Mouse (Mus musculus) urinary bladder, postnatal 25 days (tissue): ENCODE measurements at regions not wholly inside any gene's neighbourhood (a gene's known extent, or its start where the extent isn't known, plus 50 kb on each side); places are given as distances from the start of the nearest gene placed in this dataset.

ENCODE experiments used
- DNase-seq: peaks from one replicate; pipeline ENCODE4 v3.0.0; 2022; ENCODE audit warnings: low spot score

DNA sequence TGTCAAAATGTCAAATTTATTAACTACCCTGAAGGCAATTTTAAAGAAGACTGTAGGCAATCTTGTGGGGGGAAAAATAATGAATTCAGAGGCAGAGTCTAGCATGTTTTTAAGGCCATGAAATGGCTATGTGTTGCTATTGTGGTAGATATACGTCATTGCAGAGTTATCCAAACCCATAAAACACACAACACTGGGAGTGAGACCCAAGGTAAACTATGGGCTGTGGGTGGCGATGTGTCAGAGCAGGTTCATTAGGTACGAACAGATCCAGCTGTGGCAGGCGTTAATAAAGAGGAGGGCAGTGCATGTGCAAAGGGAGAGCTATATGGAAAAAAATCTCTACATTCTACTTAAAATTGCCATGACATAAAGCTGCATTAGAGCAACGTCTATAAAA lies 189.4 kb upstream of the Btg1 start:
- DNase-seq = no peak

DNA sequence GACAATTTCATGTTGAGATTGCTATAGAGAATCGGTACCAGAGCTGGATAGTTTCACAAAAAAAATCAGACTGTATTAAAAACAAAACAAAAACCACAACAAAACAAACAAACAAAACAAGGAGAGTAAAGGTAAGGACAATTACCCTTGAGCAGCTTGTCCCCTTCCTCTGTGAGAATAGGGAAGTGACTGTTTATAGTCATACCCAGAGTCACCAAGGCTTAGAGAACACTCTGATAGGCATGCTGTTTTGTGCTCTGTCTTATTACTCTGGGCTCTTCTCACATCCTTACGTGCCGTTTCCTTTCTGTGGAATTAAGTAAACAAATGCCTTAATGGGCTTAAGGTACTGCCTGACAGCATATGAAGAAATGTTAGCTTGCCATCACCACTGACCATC lies 186.7 kb upstream of the Btg1 start:
- DNase-seq = no peak

DNA sequence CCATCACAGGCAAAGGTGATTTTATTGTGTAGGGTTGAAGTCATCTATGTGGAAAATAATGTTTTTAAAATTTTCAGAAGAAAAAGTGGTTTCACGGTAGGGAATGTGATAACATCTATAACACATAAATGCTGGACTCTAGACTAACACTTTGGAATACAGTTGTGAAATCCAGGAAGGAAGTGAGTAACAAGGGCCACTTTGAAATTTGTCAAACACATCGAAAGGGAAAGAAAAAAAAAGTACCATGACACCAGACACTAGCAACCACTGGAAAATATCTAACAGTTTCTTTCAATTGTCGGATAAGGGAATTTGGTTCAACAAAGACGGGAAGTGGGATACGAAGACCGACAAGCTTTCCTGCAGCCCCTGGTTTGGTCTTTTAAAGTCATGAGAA lies 181.7 kb upstream of the Btg1 start:
- no peak for DNase-seq

DNA sequence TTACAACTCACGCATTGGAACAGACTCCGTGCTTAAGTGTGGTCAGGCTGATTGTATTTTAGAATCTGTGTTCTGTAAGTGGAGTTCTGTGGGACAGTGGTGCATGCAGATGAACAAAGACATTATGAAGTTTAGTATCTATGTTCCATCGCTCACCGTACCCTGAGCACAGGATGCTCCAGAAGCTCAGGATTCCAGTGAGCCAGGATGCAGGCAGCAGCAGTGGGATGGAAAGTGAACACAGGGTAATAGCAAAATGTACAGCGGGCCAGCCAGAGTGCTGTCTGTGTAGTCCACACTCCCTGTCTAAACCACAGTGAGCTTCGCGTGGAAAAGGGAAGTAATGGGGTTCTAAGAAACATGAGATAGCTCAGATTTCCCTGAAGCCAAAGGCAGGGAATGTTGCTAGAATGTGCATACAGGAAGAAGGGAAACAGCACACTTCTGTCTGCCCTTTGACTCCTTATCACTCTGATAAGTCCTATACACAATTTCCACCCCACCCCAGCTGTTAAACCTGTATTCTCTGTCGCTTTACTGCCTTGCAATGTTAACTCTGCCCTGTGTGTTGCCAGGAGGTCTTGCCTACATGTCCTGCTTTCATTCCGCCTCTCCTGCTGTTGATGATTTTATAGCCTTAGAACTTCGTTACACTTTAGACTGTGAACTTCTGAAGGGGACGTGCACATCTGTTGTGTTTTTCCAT lies 178.3 kb upstream of the Btg1 start:
- no peak for DNase-seq

DNA sequence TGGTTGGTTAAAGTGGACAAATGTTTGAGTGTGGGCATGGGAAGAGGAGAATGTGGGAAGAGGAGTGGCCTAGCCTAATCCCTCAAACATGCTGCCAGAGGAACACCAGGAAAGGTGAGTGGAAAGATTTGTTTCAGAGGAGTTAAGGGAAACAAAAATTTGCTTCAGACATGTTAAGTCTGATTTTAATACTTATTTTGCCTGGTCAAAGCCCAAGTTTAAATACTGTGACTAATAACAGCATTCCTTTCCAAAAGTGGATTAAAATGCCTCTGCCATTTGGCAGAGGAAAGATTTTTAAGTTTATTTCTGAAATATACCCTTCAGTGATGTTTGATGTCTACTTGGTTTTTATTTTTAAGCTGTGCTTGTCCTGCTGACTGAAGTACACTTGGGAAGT lies 174.6 kb upstream of the Btg1 start:
- no peak for DNase-seq

DNA sequence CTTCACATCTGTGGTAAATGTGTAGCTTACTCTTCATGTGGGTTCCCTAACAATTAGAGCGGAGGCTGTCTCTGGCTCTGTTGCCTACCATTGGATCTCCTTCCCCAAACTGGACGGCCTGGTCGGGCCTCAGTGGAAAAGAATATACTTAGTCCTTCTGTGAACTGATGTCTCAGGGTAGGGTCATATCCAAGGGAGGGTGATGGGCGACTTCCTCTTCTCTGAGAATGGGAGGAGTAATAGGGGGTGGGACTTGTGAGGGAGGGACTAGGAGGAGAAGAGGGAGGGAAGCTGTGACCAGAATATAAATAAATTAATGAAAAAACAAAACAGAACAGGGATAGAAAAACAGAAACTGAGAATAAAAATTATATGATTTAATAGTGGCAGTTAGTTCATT lies 166.5 kb upstream of the Btg1 start:
- no peak for DNase-seq

DNA sequence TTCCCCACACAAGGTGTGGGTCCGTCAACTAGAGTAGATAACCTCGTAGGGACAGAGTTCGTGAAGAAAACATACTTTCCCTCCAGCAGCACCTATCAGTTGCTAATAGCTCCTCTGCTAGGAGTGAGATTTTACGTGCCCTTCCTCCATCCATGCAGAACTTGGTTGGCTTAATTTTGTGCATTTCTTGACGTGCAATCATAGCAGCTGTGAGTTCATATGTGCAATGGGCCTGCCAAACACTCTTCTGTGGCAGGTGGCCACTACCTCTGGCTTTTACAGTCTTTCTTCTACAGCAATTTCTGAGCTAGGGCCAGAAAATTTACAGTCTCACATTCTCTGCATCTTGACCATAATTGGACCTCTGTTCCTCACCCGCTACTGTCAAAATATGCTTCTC lies 161.9 kb upstream of the Btg1 start:
- no peak for DNase-seq

DNA sequence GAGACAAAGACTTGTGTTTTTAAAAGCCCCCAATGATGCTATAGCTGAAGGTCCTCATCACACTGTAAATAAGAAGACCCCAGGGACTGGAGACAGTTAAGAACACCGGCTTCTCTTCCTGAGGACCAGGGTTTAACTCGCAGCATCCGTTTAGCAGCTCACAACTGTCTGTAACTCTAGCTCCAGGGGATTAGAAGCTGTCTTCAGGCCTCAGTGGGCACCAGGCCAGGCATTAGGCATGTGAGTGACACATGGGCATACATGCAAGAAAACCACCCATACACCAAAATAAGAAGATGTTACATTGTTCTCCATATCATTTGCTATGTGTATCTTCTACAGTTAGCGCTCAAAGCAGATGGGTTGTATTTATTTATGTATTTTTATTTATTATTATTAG lies 158.3 kb upstream of the Btg1 start:
- no peak for DNase-seq

DNA sequence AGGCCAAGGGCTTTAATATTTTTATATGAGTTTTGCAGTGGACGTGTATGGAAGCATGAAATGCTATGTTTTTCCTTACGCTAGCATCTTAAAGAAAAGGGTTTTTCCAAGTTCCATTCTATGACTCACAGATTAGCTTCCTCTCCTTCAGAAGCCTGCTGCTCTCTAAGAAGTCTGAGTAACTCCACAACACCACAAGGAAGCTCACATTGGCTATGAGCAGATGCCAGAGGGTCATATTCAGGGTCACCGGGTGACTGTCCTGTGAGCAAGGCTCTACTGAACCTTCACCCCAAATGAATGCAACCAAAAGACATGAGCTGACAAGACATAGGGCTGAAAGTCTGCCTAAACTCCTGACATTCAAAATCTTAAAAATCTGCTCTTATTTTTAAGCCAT lies 157.6 kb upstream of the Btg1 start:
- no peak for DNase-seq

DNA sequence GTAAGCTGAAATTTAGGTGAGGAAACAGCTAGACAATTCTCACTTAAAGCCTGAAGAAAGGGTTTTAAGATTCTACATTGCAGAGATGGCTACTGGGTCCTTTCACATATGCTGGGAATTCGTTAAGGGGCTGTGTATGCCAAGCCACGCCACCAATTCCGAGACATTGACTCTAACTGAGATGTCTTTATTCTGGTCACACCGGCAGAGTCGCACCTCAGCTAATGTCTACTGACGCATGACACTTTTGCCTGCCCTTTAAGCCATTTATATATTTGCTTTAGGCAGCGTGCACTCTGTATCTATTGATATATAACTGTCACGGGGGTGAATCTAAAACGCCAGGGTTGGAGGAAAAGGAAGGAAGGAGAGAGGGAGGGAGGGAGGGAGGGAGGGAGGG lies 156.7 kb upstream of the Btg1 start:
- no peak for DNase-seq

DNA sequence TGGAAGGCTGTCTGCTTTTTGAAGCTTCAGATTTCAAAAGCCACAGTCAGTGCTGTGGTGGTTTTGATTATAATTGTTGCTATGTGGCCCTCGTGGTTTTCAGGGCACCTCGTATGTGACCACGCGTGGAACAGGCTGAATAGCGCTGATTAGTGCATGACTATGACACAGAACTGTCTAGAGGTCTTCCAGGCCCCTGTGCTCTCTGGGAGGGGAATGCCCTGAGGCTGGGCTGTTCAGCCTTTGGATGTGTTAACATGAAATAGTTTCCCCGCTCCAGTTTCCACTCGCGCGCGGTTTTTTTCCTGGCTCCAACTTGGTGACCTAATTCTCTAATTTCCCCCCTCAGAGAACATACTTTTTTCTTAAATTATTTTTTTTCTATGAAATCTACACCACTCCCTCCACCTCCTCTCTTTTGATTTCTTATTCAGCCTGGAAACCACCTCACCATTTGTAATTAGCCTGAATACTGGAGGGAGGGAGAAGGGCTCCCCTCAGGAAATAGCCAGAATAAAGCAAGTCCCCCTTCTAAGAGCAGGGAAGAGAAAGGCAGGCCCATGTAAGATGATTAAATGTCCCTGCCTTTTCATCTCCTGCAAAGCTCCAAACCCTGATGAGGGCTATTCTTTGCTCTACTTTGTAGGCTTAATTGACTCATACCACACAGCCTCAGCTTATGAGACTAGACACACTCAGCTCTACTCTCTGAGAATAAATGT lies 156.0 kb upstream of the Btg1 start:
- no peak for DNase-seq

DNA sequence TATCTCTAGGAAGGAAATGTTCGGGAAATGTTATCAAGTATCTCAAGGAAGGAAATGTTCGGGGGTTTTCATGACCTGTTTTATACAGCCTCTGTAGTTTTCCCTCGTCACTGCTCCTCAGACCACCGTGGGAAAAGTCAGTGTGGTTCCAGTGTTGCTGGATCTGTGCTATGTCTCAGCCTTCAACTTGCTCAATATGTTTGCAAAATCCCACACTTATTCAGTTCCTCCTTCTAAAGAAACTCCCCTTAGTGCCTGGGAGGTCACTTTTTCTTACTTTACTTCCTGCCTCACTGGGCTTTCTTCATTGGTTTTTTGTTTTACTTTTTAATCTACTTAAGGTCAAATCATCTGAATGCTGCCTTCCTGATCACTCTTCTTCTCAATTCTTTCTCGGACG lies 150.8 kb upstream of the Btg1 start:
- no peak for DNase-seq

DNA sequence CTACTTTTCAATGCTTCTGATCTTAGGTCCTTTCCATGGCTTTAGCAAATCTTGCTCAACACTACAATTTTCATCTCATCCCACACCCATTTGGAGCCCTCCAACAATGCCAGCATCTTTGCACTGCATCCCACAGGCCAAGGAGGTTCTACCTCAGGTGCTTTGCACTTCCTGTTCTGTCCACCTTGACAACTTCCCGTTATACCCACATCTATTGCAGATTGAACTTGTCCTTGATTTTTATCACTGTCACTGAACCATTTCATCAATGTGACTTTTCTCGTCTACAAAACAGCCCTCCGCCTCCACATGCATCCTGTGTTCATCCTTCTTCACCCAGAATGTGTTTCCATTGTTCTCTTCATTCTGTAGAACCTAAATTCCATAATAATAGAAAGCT lies 150.0 kb upstream of the Btg1 start:
- DNase-seq = no peak

DNA sequence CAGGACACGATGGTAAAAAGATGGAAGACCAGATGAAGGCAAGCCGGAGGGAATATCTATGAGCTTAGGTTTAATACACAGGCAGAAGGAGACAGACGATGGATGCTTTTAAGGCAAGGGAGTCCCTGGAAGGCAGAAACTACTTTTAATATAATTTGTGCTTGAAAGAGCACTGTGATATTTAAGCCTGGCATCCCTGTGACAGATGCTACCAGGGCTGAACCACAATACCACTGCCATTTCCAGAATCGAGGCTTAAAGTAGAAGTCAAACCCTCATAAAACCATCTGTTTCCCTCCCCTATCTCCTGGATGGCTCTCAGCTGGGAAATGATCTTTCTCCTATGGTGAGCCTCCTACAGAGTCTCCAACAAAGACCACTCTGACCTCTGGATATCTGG lies 149.1 kb upstream of the Btg1 start:
- no peak for DNase-seq

DNA sequence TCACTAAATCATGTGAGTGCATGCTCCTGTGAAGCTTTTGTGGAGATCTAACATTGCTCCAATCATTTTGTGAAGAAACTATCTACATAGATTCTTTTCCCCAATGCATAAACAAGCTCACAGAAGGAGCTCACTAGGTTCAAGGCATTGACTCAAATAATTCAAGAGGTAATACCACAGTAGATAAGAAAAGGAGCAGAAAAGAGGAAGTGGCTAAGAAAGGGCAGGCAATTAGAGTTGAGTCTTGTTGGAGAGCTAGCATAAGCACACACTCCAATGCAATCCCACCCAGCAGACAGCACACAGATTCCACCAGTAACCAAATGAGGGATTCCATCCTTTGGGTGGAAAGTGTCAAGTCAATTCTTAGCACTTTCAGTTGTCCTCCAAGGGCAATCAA lies 145.3 kb upstream of the Btg1 start:
- no peak for DNase-seq

DNA sequence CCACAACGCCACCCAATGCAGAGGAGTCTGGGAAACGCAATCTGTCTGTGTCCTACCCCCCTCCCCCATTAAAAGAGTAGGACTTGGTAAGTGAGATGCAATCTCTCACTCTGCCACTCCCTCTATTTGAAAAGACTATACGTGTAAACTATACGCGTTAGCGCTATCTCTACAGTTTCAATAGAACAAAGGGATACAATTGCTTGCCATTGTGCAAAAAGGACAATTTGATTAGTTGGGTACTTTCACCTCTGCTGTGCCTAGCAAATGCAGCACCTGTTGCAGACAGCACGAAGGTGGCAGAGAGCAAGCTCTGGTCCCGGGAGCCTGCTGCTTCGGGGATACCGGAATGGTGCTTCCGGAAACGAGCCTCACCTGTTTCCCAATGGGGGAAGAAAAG lies 137.5 kb upstream of the Btg1 start:
- DNase-seq = no peak

DNA sequence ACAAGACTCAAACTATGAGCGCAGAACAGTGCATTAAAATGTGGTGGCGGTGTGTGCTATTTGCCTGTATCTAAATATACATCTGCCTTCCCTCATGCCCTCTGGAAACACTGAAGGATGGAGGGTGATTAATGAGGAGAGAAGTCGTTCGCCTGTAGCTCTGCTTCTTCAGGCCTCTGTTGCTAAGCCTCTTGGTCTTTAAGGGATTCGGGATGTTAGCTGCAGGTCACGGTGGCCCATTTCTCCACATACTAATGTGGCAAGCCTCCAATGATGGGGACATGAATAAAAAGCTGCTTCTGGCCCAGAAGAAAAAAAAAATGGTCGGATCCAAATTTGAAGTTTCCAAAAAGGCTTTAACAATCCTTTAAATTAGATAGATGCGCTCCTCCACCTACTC lies 137.0 kb upstream of the Btg1 start:
- DNase-seq = no peak

DNA sequence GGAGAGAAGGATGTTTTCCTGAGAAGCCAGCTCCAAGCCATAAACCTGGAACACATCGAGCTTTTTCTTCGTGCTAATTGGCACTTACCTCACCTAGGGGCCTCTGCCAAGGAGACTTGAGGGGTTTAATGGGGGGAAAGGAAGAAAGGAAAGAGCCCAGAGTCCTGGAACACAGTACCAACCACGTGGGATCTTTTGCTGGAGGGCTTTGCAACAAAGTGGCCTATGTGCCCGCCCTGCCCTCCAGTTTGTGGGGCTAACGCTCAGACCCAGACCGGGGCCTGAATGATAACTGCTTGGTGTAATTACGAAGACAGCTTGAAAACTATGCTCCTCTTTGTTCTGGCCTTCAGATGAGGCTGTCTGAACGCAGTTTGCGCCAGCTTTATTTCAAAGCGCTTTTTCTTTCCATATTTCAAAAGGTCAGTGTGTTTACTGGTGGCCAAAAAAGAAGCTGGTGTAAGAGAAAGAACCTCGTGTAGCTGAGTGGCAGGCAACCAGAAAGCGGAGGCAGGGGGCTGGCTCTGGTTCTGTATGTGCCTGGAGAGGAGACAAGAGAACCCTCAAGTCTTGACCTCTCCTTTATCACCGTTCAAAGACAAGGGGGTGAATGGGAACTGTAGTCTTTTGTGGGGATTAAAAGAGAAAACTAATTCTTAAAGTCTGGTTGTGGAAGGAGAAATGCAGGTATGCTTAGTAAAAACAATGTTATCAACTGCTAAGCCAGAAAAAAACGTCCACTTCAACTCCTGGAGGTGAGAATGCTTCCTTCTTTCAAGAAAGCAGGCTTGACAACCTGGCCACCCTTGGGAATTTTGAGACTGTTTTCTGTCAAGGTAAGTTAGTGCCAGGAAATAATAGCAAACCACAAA lies 136.1 kb upstream of the Btg1 start:
- no peak for DNase-seq

DNA sequence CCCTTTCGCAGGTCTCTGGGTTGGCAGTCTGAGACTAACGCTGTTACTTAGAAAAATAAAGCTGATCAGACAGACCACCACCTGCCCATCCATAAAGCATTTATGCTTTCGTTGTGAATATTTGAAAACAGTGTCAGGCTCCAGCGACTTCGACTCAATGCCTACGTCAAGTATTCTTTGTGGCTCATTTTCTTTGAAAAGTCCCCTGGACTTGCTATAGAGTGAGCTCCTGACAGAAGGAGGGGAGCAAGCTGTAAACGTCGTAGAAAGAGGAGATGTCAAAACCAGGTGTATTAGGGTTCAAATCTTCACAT lies 135.5 kb upstream of the Btg1 start:
- DNase-seq = no peak

DNA sequence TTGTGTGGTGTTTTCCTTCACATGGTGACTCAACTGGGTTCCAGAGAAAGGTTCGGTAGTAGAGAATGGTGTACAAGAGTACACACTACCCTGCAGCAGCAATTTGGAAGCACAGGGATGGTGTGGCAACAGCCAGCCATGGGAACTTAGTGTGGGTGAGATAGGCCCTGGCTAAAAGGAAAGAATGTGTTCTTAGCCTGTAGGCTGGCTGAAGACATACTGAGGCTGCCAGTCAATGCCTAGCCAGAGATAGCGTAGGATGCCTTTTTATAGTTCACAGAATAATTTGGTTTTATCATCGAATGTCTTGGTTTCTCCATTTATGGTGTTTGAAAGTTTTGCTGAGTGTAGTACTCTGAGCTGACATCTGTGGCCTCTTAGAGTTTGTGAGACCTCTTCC lies 130.1 kb upstream of the Btg1 start:
- no peak for DNase-seq

DNA sequence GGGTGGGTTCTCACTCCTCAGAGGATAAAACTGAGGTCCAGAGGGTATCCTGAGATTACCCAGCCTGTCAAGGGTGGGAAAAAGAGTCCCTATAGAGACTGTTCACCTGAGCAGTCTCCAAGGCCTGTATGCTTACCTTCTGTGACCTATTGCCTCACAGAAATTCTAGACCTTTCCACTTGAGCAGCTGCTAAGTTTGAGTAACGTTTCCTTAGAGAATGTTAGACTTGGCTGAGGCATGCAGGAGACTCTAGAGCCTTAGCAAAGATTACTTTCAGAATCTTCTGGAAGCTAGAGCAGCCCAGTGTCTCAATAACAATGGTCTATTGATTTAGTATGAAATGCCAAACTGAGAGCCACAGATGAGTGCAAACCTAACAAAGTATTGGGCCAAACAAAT lies 123.1 kb upstream of the Btg1 start:
- no peak for DNase-seq

DNA sequence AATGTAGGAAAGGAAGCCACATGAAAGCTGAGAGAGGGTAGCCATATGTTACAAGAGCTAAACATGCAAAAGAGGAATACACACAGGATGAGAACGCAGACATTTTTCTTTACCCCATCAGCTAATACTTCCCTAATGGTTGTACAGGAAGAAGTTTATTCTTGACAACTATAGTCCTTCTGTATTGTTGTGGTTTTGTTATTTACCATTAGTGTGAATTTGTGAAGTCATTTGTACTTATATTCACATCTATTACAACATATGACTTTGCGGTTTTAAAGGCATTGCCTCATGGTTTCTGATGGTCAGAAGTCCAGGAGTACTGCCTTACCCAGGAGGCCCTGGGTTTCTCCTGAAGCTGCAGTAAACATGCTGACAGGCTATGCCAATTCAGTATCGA lies 120.1 kb upstream of the Btg1 start:
- DNase-seq = no peak

DNA sequence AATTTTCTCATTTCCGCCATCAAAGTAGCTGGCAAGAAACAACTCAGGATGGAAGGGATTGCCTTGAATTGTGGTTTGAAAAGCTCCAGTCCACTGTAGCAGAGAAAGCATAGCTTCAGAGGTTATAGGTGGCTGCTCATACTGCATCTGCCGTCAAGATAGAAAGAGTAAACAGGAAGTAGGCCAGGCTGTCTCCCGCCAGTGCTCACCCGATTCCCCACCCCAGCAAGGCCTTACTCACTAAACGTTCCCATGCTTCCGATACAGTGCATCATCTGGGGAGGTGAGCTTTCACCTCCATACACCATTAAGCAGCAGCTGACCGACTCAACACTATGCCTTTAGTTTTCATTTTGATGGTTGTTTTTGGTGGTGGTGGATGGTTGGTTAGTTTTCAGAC lies 119.3 kb upstream of the Btg1 start:
- no peak for DNase-seq
